Mouse (Mus musculus): ENCODE results near the gene Fzd7. TPM values are rescaled to one million over a fixed set of nuclear protein-coding genes. Genes with fewer than 3 reads are reported as not detected.

Fzd7 gene
- total and polyA plus RNA-seq, 2 experiments from 2014 or later, result 1.9 to 13.9 TPM

- Histone ChIP-seq H3K4me2 (ENCODE audit: low read depth) (no peak overlapping the region), H3K27me3 (ENCODE audit: insufficient read depth, low read length) (no peaks in the 10 kb centered on the region), H3K4me1 (ENCODE audit: insufficient read depth) (no peaks in the 10 kb centered on the region), H3K27ac (ENCODE audit: low read depth, low read length) (no peak overlapping the region), H3K4me3 (ENCODE audit: low read depth, low read length) (no peak overlapping the region), H3K9ac (no peak overlapping the region), H3K36me3 (ENCODE audit: insufficient read depth) (no peaks in the 10 kb centered on the region), H3K9me3 (ENCODE audit: low read length) (no peaks in the 10 kb centered on the region)
- no peak for TF ChIP-seq CTCF (IDR thresholded peaks at IDR 0.05; ENCODE audit: low read depth)
- ATAC-seq (no peak), DNase-seq (no peak)
- WGBS, result 63% methylated on average over 6 of the region's 6 CpGs
Measured at GRCm38 (mm10) chr1:59497741-59498613, 15.8 kb downstream of the Fzd7 start.

- no peak for TF ChIP-seq CTCF (IDR thresholded peaks at IDR 0.05; ENCODE audit: low read depth)
- H3K4me2 ChIP-seq (ENCODE audit: low read depth), result no peak overlapping the region
- H3K4me3 ChIP-seq (ENCODE audit: low read depth, low read length), result no peak overlapping the region
- no peak overlapping the region for H3K27ac ChIP-seq (ENCODE audit: low read depth, low read length)
- H3K9me3 ChIP-seq (ENCODE audit: low read length), result no peaks in the 10 kb centered on the region
- no peaks in the 10 kb centered on the region for H3K27me3 ChIP-seq (ENCODE audit: insufficient read depth, low read length)
- WGBS, result 74% methylated on average over 3 of the region's 3 CpGs
- ATAC-seq, result no peak
- H3K36me3 ChIP-seq (ENCODE audit: insufficient read depth), result no peaks in the 10 kb centered on the region
- DNase-seq, result no peak
- no peak overlapping the region for H3K9ac ChIP-seq
- H3K4me1 ChIP-seq (ENCODE audit: insufficient read depth), result no peaks in the 10 kb centered on the region
Measured at GRCm38 (mm10) chr1:59499327-59499726, 17.1 kb downstream of the Fzd7 start.

GRCm38 (mm10) chr1:59502355-59502754, 20.1 kb downstream of the Fzd7 start:
- 74% methylated on average over 2 of the region's 2 CpGs for WGBS

GRCm38 (mm10) chr1:59503659-59504301, 21.6 kb downstream of the Fzd7 start:
- H3K4me1 ChIP-seq (ENCODE audit: insufficient read depth), result no peaks in the 10 kb centered on the region
- no peak for DNase-seq
- no peaks in the 10 kb centered on the region for H3K36me3 ChIP-seq (ENCODE audit: insufficient read depth)
- no peak overlapping the region for H3K27ac ChIP-seq (ENCODE audit: low read depth, low read length)
- no peak overlapping the region for H3K4me3 ChIP-seq (ENCODE audit: low read depth, low read length)
- ATAC-seq, result no peak
- TF ChIP-seq CTCF (IDR thresholded peaks at IDR 0.05; ENCODE audit: low read depth), result no peak
- no peaks in the 10 kb centered on the region for H3K27me3 ChIP-seq (ENCODE audit: insufficient read depth, low read length)
- 59% methylated on average over 7 of the region's 7 CpGs for WGBS
- no peaks in the 10 kb centered on the region for H3K9me3 ChIP-seq (ENCODE audit: low read length)
- H3K9ac ChIP-seq, result no peak overlapping the region
- H3K4me2 ChIP-seq (ENCODE audit: low read depth), result no peak overlapping the region

More at GRCm38 (mm10) chr1:59502355-59502754, 20.1 kb downstream of the Fzd7 start:
- no peak overlapping the region for H3K4me2 ChIP-seq (ENCODE audit: low read depth)
- no peak overlapping the region for H3K27ac ChIP-seq (ENCODE audit: low read depth, low read length)
- H3K36me3 ChIP-seq (ENCODE audit: insufficient read depth), result no peaks in the 10 kb centered on the region
- H3K4me3 ChIP-seq (ENCODE audit: low read depth, low read length), result no peak overlapping the region
- no peak for DNase-seq
- TF ChIP-seq CTCF (IDR thresholded peaks at IDR 0.05; ENCODE audit: low read depth), result no peak
- no peaks in the 10 kb centered on the region for H3K9me3 ChIP-seq (ENCODE audit: low read length)
- H3K4me1 ChIP-seq (ENCODE audit: insufficient read depth), result no peaks in the 10 kb centered on the region
- no peaks in the 10 kb centered on the region for H3K27me3 ChIP-seq (ENCODE audit: insufficient read depth, low read length)
- H3K9ac ChIP-seq, result no peak overlapping the region
- no peak for ATAC-seq

GRCm38 (mm10) chr1:59504302-59504700, 22.1 kb downstream of the Fzd7 start:
- H3K36me3 ChIP-seq (ENCODE audit: insufficient read depth), result no peaks in the 10 kb centered on the region
- no peak overlapping the region for H3K9ac ChIP-seq
- no peak overlapping the region for H3K4me3 ChIP-seq (ENCODE audit: low read depth, low read length)
- no peaks in the 10 kb centered on the region for H3K27me3 ChIP-seq (ENCODE audit: insufficient read depth, low read length)
- ATAC-seq (no peak), DNase-seq (no peak)
- H3K27ac ChIP-seq (ENCODE audit: low read depth, low read length), result no peak overlapping the region
- H3K4me2 ChIP-seq (ENCODE audit: low read depth), result no peak overlapping the region
- H3K4me1 ChIP-seq (ENCODE audit: insufficient read depth), result no peaks in the 10 kb centered on the region
- 77% methylated on average over 2 of the region's 2 CpGs for WGBS
- TF ChIP-seq CTCF (IDR thresholded peaks at IDR 0.05; ENCODE audit: low read depth), result no peak
- H3K9me3 ChIP-seq (ENCODE audit: low read length), result no peaks in the 10 kb centered on the region

GRCm38 (mm10) chr1:59508463-59509139, 26.4 kb downstream of the Fzd7 start:
- 41% methylated on average over 17 of the region's 17 CpGs for WGBS
- DNase-seq, result no peak
- Histone ChIP-seq H3K9me3 (ENCODE audit: low read length) (no peaks in the 10 kb centered on the region), H3K27me3 (ENCODE audit: insufficient read depth, low read length) (no peaks in the 10 kb centered on the region), H3K27ac (ENCODE audit: low read depth, low read length) (no peak overlapping the region), H3K9ac (no peak overlapping the region), H3K4me2 (ENCODE audit: low read depth) (no peak overlapping the region), H3K36me3 (ENCODE audit: insufficient read depth) (no peaks in the 10 kb centered on the region), H3K4me1 (ENCODE audit: insufficient read depth) (no peaks in the 10 kb centered on the region), H3K4me3 (ENCODE audit: low read depth, low read length) (no peak overlapping the region)
- ATAC-seq, result no peak
- TF ChIP-seq CTCF (IDR thresholded peaks at IDR 0.05; ENCODE audit: low read depth), result no peak

Data from forebrain, postnatal 0 days (tissue).